Mouse (Mus musculus): ENCODE measurements around the gene Rbm47.
A peak's percentile ranks its signal among the peaks of the same experiment; 100 is the strongest.
"Not testable (repeated sequence)": the region's sequence is repeated elsewhere in the genome, so short reads cannot be mapped to it uniquely, and the experiment has no call there.

The Rbm47 gene

GRCm38 (mm10) chr5:66173018-66173417, at the start of gene Rbm47:
Gene Rbm47, minus strand, starts transcription at chr5:66173118.
- DNase-seq (ENCODE audit: low spot score in 2 of 2): no peak

- no peak for DNase-seq (ENCODE audit: low spot score in 2 of 2)
These were observed 47.7 kb upstream of the Rbm47 start for GRCm38 (mm10) chr5:66220620-66221019.

- DNase-seq (ENCODE audit: low spot score in 2 of 2): no peak
These were observed 46.8 kb upstream of the Rbm47 start for GRCm38 (mm10) chr5:66219692-66220091.

GRCm38 (mm10) chr5:66215569-66216277, 42.8 kb upstream of the Rbm47 start:
- no peak for DNase-seq (ENCODE audit: low spot score in 2 of 2)

- DNase-seq (ENCODE audit: low spot score in 2 of 2): no peak
These were observed 41.5 kb upstream of the Rbm47 start for GRCm38 (mm10) chr5:66214395-66214935.

GRCm38 (mm10) chr5:66209532-66210176, 36.7 kb upstream of the Rbm47 start:
- peak in 1 of 2 experiments; percentile 43 for DNase-seq (ENCODE audit: low spot score in 2 of 2)

- DNase-seq (ENCODE audit: low spot score in 2 of 2): no peak
These were observed 32.0 kb upstream of the Rbm47 start for GRCm38 (mm10) chr5:66204966-66205365.

- no peak for DNase-seq (ENCODE audit: low spot score in 2 of 2)
These were observed 30.5 kb upstream of the Rbm47 start for GRCm38 (mm10) chr5:66203424-66203823.

GRCm38 (mm10) chr5:66200044-66200443, 27.1 kb upstream of the Rbm47 start:
- no peak for DNase-seq (ENCODE audit: low spot score in 2 of 2)

- DNase-seq (ENCODE audit: low spot score in 2 of 2): no peak
These were observed 22.4 kb upstream of the Rbm47 start for GRCm38 (mm10) chr5:66195323-66195722.

- no peak for DNase-seq (ENCODE audit: low spot score in 2 of 2)
These were observed 20.4 kb upstream of the Rbm47 start for GRCm38 (mm10) chr5:66193218-66193846.

- no peak for DNase-seq (ENCODE audit: low spot score in 2 of 2)
These were observed 18.2 kb upstream of the Rbm47 start for GRCm38 (mm10) chr5:66191185-66191503.

GRCm38 (mm10) chr5:66190481-66191184, 17.7 kb upstream of the Rbm47 start:
- DNase-seq (ENCODE audit: low spot score in 2 of 2): no peak

GRCm38 (mm10) chr5:66188591-66188990, 15.7 kb upstream of the Rbm47 start:
- not testable (repeated sequence) for DNase-seq (ENCODE audit: low spot score in 2 of 2)

- DNase-seq (ENCODE audit: low spot score in 2 of 2): peak; percentile 31 to 39
These were observed 9.2 kb upstream of the Rbm47 start for GRCm38 (mm10) chr5:66182156-66182555.

GRCm38 (mm10) chr5:66174160-66174837, 1.4 kb upstream of the Rbm47 start:
- DNase-seq (ENCODE audit: low spot score in 2 of 2): no peak

- DNase-seq (ENCODE audit: low spot score in 2 of 2): no peak
These were observed 2.3 kb downstream of the Rbm47 start for GRCm38 (mm10) chr5:66170591-66170990.

GRCm38 (mm10) chr5:66169099-66169485, 3.8 kb downstream of the Rbm47 start:
- DNase-seq (ENCODE audit: low spot score in 2 of 2): no peak

- no peak for DNase-seq (ENCODE audit: low spot score in 2 of 2)
These were observed 4.3 kb downstream of the Rbm47 start for GRCm38 (mm10) chr5:66168462-66169098.

- DNase-seq (ENCODE audit: low spot score in 2 of 2): no peak
These were observed 6.0 kb downstream of the Rbm47 start for GRCm38 (mm10) chr5:66166931-66167330.

- no peak for DNase-seq (ENCODE audit: low spot score in 2 of 2)
These were observed 6.7 kb downstream of the Rbm47 start for GRCm38 (mm10) chr5:66166193-66166629.
